Mouse (Mus musculus) hindbrain, embryonic 14.5 days (tissue): ENCODE measurements around the gene Ppp1cb. TPM values are rescaled to one million over a fixed set of nuclear protein-coding genes. Genes with fewer than 3 reads are reported as not detected.

Experiments used
- ATAC-seq: fragments of 200-750 bp; cut with Nextera tagmentation; 2 replicates; pipeline ENCODE4 v1.8.0; 2017; ENCODE audit warnings: moderate number of reproducible peaks, mild to moderate bottlenecking, moderate TSS enrichment, moderate library complexity; ENCODE audit not compliant: low FRiP score
- DNase-seq: peaks from one replicate; pipeline ENCODE4 v3.0.0-alpha.2; 2015; ENCODE audit warnings: low spot score
- H3K27ac ChIP-seq: fragments of 300-500 bp; sonication (generic); 2 replicates; pipeline ENCODE4 v1.5.1; 2014; ENCODE audit warnings: mild to moderate bottlenecking, moderate library complexity
- H3K27me3 ChIP-seq: fragments of 300-500 bp; sonication (generic); 2 replicates; pipeline ENCODE4 v1.6.1; 2014; ENCODE audit warnings: mild to moderate bottlenecking, low read length, mixed read lengths; ENCODE audit not compliant: control insufficient read depth, insufficient read depth
- H3K36me3 ChIP-seq: fragments of 300-500 bp; sonication (generic); replicated peaks from 2 replicates; pipeline ENCODE4 v1.6.1; 2014; ENCODE audit not compliant: control insufficient read depth, insufficient read depth
- H3K4me1 ChIP-seq: fragments of 300-500 bp; sonication (generic); replicated peaks from 2 replicates; pipeline ENCODE4 v1.6.1; 2014; ENCODE audit warnings: antibody characterized with exemption, low read length, mixed read lengths; ENCODE audit not compliant: control insufficient read depth, insufficient read depth
- H3K4me2 ChIP-seq: fragments of 300-500 bp; sonication (generic); replicated peaks from 2 replicates; pipeline ENCODE4 v1.6.1; 2014; ENCODE audit warnings: mild to moderate bottlenecking, moderate library complexity
- H3K4me3 ChIP-seq: fragments of 300-500 bp; sonication (generic); replicated peaks from 2 replicates; pipeline ENCODE4 v1.5.1; 2014; ENCODE audit warnings: mild to moderate bottlenecking, low read length
- H3K9ac ChIP-seq: fragments of 300-500 bp; sonication (generic); 2 replicates; pipeline ENCODE4 v1.6.1; 2014
- H3K9me3 ChIP-seq: fragments of 300-500 bp; sonication (generic); 2 replicates; pipeline ENCODE4 v1.6.1; 2016; ENCODE audit warnings: low read length; ENCODE audit not compliant: control insufficient read depth
- WGBS: fragments of 180-500 bp; shearing (Covaris S2); extraction: QIAGEN DNeasy Blood & Tissue Kit; methylation state at CpG from one replicate; pipeline ENCODE4 v1.1.7; 2014; 5-methylcytosine and 5-hydroxymethylcytosine counted together
- polyA plus RNA-seq: library from polyadenylated mRNA; unstranded; fragments of >200 nt; fragmentation: Nextera tagmentation; extraction: Ambion mirVana; gene quantifications from 2 replicates; pipeline ENCODE4 v1.2.1, GENCODE M21; 2014

Ppp1cb gene
- 231 and 251 TPM in 2 replicates for polyA plus RNA-seq

- no peaks in the 10 kb centered on the region for H3K27me3 ChIP-seq
- peak within 1 kb of the TSS; percentile 73 for H3K4me3 ChIP-seq
- WGBS = 2% methylated on average over 47 of the region's 54 CpGs
- no peaks in the 10 kb centered on the region for H3K36me3 ChIP-seq
- H3K27ac ChIP-seq = peak within 1 kb of the TSS; percentile 97
- no peaks in the 10 kb centered on the region for H3K9me3 ChIP-seq
- peak within 1 kb of the TSS; percentile 89 for H3K9ac ChIP-seq
- peak within 1 kb of the TSS; percentile 81 for H3K4me2 ChIP-seq
- peaks cover 17% of the 10 kb centered on the region for H3K4me1 ChIP-seq
- DNase-seq (peak; percentile 98), ATAC-seq (peak; percentile 99)
Observed at GRCm38 (mm10) chr5:32458408-32459143, at the start of gene Ppp1cb. Ppp1cb (plus strand) TSS chr5:32458843.

- Histone ChIP-seq H3K36me3 (no peaks in the 10 kb centered on the region), H3K27ac (no peak overlapping the region), H3K4me2 (no peak overlapping the region), H3K27me3 (no peaks in the 10 kb centered on the region), H3K9ac (no peak overlapping the region), H3K9me3 (no peaks in the 10 kb centered on the region), H3K4me3 (no peak overlapping the region), H3K4me1 (0 out of 2 replicates have a peak, but pooled peaks cover 5% of the 10 kb centered on the region)
- WGBS = 85% methylated on average over 2 of the region's 2 CpGs
- DNase-seq = no peak
- ATAC-seq = no peak
Observed at GRCm38 (mm10) chr5:32409747-32410146, 48.9 kb upstream of the Ppp1cb start.

DNA sequence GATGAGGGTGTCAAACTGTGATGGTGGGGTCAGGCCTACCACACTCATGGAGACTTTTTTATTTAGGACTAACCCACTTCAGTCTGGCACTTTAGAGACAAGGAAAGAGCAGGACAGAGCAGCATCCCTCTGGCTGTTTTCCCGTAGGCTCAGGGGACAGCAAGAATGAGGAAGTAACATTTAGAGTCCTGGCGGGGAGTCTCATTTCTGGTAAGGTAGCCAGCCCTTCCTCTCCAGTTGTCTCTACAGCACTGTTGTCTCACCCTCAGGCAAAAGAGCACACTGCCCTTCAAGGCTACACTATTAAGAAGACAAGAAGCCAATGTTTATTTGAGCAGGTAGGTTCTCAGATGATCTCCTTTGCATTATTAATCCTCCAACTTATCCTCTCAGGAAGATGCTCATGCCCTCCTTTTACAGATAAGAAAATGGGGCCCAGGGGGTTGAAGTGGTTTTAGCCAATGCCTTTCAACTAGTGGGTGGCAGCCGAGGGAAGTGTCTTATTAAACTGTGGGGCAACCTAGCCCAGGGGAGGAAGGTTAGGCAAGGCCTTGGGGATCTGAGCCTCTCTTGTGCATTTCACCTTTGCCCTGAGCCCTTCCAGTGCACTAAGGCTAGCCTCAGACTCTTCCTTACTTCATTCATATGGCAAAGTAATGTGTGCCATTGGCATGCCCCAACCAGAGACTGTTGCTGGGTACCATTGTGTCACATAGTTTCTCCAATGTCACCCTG is 47.5 kb upstream of the Ppp1cb start:
- 81% methylated on average over 3 of the region's 3 CpGs for WGBS
- DNase-seq = no peak
- Histone ChIP-seq H3K4me2 (no peak overlapping the region), H3K9me3 (no peaks in the 10 kb centered on the region), H3K4me3 (no peak overlapping the region), H3K9ac (no peak overlapping the region), H3K36me3 (no peaks in the 10 kb centered on the region), H3K27me3 (no peaks in the 10 kb centered on the region), H3K27ac (no peak overlapping the region), H3K4me1 (0 out of 2 replicates have a peak, but pooled peaks cover 5% of the 10 kb centered on the region)
- ATAC-seq = no peak

GRCm38 (mm10) chr5:32412186-32412950 is 46.3 kb upstream of the Ppp1cb start:
- Histone ChIP-seq H3K4me3 (no peak overlapping the region), H3K27ac (no peak overlapping the region), H3K36me3 (no peaks in the 10 kb centered on the region), H3K9me3 (no peaks in the 10 kb centered on the region), H3K4me1 (0 out of 2 replicates have a peak, but pooled peaks cover 5% of the 10 kb centered on the region), H3K4me2 (no peak overlapping the region), H3K27me3 (no peaks in the 10 kb centered on the region), H3K9ac (no peak overlapping the region)
- 11% methylated on average over 1 of the region's 1 CpGs for WGBS
- ATAC-seq (no peak), DNase-seq (peak; percentile 42)

DNA sequence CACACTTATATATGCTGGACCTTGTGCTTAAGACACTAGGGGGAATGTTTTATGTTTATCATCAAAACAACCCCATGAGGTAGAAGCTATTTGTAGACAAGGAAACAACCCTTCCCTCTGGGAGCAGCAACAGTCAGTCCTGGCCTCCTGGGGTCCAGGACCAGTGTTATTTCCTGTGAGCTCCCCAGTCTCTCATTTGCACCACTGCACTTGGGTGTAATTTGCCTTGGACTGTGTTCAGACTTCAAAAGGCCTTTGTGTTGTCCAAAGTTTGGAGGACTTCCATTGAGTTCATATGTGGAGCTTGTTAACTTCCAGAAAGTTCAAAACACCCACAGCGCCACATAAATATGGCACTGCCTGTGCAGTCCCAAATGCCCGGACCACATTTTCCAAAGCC is 45.6 kb upstream of the Ppp1cb start:
- DNase-seq (no peak), ATAC-seq (no peak)
- Histone ChIP-seq H3K27ac (no peak overlapping the region), H3K4me2 (no peak overlapping the region), H3K27me3 (no peaks in the 10 kb centered on the region), H3K4me3 (no peak overlapping the region), H3K9ac (no peak overlapping the region), H3K4me1 (0 out of 2 replicates have a peak, but pooled peaks cover 5% of the 10 kb centered on the region), H3K9me3 (no peaks in the 10 kb centered on the region), H3K36me3 (no peaks in the 10 kb centered on the region)
- WGBS = 73% methylated on average over 2 of the region's 2 CpGs

- Histone ChIP-seq H3K4me1 (0 out of 2 replicates have a peak, but pooled peaks cover 5% of the 10 kb centered on the region), H3K9me3 (no peaks in the 10 kb centered on the region), H3K36me3 (no peaks in the 10 kb centered on the region), H3K27me3 (no peaks in the 10 kb centered on the region), H3K4me2 (no peak overlapping the region), H3K27ac (no peak overlapping the region), H3K4me3 (no peak overlapping the region), H3K9ac (no peak overlapping the region)
- ATAC-seq (no peak), DNase-seq (no peak)
- WGBS = 77% methylated on average over 2 of the region's 2 CpGs
Observed at GRCm38 (mm10) chr5:32413569-32413968, 45.1 kb upstream of the Ppp1cb start.

DNA sequence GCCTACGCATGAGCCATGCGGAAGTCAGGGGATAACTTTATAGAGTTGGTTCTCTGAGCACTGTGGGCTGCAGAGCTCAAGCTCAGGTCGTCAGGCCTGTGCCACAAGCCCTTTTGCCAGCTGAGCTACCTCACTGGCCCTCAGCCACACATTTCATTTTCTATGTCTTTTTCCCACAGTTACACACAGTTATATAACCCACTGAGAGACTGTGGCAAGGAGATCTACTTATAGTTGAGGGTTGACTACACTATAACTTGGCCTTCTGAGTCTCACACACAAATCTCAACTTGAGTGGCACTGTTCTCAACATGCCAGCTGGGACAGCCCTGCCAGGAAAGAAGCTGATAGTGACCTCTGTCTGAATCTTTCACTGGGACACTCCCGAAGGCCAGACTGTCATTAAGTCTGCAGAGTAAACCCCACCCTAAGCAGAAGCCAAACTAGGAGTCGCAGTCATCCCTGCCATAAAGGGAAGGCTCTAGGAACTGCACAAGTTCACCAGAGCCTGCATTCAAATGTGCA is 44.1 kb upstream of the Ppp1cb start:
- DNase-seq = no peak
- ATAC-seq = no peak
- no peaks in the 10 kb centered on the region for H3K27me3 ChIP-seq
- 82% methylated on average over 5 of the region's 5 CpGs for WGBS
- H3K4me3 ChIP-seq = no peak overlapping the region
- H3K9me3 ChIP-seq = no peaks in the 10 kb centered on the region
- H3K4me1 ChIP-seq = 0 out of 2 replicates have a peak, but pooled peaks cover 5% of the 10 kb centered on the region
- no peaks in the 10 kb centered on the region for H3K36me3 ChIP-seq
- no peak overlapping the region for H3K9ac ChIP-seq
- no peak overlapping the region for H3K4me2 ChIP-seq
- H3K27ac ChIP-seq = no peak overlapping the region

- no peak for DNase-seq
- no peak for ATAC-seq
- H3K36me3 ChIP-seq = no peaks in the 10 kb centered on the region
- no peaks in the 10 kb centered on the region for H3K9me3 ChIP-seq
- H3K4me1 ChIP-seq = 0 out of 2 replicates have a peak, but pooled peaks cover 5% of the 10 kb centered on the region
- whole genome bisulfite sequencing = 94% methylated on average over 6 of the region's 6 CpGs
- no peak overlapping the region for H3K27ac ChIP-seq
- H3K4me2 ChIP-seq = no peak overlapping the region
- no peak overlapping the region for H3K4me3 ChIP-seq
- no peaks in the 10 kb centered on the region for H3K27me3 ChIP-seq
- no peak overlapping the region for H3K9ac ChIP-seq
Observed at GRCm38 (mm10) chr5:32415554-32415953, 43.1 kb upstream of the Ppp1cb start.
